Mouse (Mus musculus) adrenal gland, postnatal 25 days (tissue): ENCODE measurements around the gene Arhgap15. TPM values are rescaled to one million over a fixed set of nuclear protein-coding genes. Genes with fewer than 3 reads are reported as not detected.
"Not testable (repeated sequence)": the region's sequence is repeated elsewhere in the genome, so short reads cannot be mapped to it uniquely, and the experiment has no call there.

Experiments
- DNase-seq: peaks from one replicate; pipeline ENCODE4 v3.0.0; 2021; ENCODE audit warnings: mixed read lengths
- long read RNA-seq: library from polyadenylated mRNA; stranded (forward); transcript quantifications from one replicate; pipeline ENCODE4 v2.0.0, GENCODE M21; 2021
- total RNA-seq: library from RNA; stranded (reverse); gene quantifications from 2 replicates; pipeline ENCODE4 v1.2.3, GENCODE M21; 2021

The Arhgap15 gene
- 2.2 TPM in 2 replicates for total RNA-seq
- long read RNA-seq, partial matches to known transcripts, result 1 of 2 reads
- long read RNA-seq, other reads (novel, unspliced or antisense), result 0 of 2 reads

- DNase-seq, result no peak
Measured at GRCm38 (mm10) chr2:43748287-43748983, at the start of gene Arhgap15. TSS of gene Arhgap15 (plus strand) at chr2:43748824.

GRCm38 (mm10) chr2:43712611-43713138 is 35.9 kb upstream of the Arhgap15 start:
- no peak for DNase-seq

GRCm38 (mm10) chr2:43722446-43723103 is 26.0 kb upstream of the Arhgap15 start:
- peak; percentile 53 for DNase-seq

GRCm38 (mm10) chr2:43723104-43723541 is 25.5 kb upstream of the Arhgap15 start:
- no peak for DNase-seq

GRCm38 (mm10) chr2:43727181-43727580 is 21.4 kb upstream of the Arhgap15 start:
- DNase-seq, result no peak

DNA sequence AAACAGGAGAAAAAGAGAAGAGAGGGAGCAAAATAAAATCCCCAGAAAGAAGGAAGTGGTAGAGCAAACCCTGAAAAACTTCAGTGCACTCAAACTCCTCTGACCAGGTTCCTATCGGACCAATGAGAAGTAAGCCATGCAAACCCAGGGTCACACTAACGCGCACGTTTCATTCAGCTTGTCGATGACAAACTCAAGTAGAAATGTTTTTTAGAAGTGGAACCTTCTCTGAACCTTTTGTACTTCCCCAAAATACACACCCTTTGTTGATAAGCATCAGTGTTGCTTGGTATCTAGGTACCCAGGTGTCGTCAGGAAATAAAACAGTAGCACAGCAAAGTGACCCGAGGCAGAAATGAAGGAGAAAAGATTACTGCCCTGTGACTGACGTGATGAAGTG is 20.9 kb upstream of the Arhgap15 start:
- no peak for DNase-seq

DNA sequence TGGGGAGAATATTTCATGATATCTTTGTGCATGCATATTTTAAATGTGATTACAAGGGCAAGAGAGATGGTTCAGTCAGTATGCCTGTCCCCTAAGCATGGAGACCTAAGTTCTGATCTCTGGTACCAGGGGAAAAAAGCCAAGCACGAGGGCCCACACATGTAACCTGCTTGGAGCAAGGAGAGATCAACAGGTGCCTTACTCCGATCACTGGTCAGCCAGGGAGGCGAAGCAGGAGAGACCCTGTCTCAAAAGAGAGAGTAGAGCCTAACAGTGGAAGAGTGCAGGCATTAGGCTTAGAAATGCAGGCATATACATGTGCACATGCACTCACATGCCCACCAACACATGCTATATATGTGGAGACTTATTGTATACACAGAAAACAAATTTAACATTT is 19.8 kb upstream of the Arhgap15 start:
- DNase-seq, result no peak

DNA sequence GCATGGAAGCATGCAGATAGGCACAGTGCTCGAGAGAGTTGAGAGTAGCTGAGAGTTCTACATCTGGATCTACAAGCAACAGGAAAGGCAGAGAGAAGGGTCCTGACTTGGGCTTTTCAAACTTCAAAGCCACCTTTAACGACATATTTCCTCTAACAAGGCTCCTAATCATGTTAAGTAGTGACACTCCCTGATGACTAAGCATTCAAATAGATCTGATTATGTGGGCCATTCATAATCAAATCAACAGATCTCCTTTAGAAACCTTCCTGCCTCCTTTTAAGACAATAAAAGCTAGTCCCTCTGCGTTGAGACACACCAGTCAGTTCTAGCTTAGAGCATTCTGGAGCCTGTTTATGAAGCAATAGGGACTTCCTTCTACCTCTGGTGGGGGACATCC is 16.2 kb upstream of the Arhgap15 start:
- no peak for DNase-seq

- not testable (repeated sequence) for DNase-seq
Measured at GRCm38 (mm10) chr2:43735071-43735470, 13.6 kb upstream of the Arhgap15 start.

- no peak for DNase-seq
Measured at GRCm38 (mm10) chr2:43737546-43737945, 11.1 kb upstream of the Arhgap15 start.

DNA sequence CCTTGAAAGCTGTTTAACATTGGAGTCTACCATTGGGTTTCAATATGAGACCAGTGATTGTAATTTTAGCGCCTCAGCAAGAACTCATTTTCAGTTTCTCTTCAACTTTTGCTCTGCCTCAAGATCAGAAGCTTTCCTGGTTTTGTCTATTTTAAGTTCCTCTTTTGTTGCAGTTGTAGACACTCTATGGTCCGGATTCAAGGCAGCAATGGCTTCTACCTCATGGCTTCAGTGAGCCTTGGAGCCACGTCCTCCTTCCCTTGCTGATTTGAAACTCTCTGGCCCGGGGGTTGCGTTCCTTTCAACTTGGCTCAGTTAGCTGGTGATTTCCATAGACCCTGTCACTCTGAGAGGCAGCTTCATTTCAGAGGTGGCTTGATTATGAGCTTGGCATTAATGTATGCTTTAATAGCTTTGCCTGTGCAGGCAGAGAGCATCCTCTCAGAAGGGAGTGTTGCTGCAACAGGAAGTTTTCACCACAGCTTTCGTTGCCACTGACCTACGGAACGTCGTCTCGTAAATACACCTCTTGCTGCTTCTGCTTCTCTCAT is 10.0 kb upstream of the Arhgap15 start:
- no peak for DNase-seq

DNA sequence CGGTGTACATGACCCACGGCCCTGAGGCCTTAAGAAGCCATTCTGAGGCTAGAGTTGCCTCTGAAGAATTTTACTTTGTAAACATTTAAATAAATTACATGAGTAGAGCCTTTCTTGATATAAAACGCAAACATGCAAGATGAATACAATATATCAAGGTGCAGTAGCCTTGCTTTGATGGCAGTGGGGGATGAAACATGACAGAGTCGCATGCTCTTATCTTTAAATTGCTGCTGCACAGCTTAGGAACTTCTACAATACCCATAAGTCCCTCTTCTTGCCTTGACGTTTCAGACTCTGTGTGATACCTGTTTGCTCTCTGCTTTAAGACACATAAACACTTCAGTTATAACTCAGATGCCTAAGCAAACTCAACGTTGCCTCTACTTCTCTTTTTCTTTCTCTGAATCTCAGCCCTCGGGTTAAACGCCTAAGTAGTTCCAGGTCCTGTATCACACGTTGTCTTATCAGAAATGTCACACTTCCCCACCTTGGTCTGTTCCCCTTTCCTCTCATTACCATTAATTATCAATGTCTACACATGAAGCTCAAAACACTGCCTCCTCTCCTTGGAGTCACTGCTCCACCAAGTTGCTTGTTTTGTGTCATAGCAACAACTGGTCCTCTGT is 9.3 kb upstream of the Arhgap15 start:
- DNase-seq, result no peak

GRCm38 (mm10) chr2:43749321-43749720 is 697 bp downstream of the Arhgap15 start:
- DNase-seq, result no peak

- DNase-seq, result no peak
Measured at GRCm38 (mm10) chr2:43755899-43756298, 7.3 kb downstream of the Arhgap15 start.

DNA sequence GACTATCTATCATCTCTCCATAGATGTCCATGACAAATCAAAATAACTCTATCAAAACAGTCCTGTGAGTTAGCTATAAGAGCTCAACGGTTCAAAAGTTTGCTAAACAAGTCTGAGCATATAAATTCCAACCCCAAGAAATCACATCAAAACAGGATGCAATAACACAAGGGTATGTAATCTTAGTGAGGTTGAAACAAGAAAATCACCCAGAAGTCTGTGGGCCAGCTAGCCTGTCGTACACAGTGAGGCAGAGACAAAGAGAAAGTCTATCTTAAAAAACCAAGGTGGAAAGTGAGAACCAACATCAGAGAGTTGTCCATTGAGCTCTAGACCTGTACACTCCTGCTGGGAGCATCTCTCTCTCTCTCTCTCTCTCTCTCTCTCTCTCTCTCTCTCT is 8.0 kb downstream of the Arhgap15 start:
- DNase-seq, result no peak

DNA sequence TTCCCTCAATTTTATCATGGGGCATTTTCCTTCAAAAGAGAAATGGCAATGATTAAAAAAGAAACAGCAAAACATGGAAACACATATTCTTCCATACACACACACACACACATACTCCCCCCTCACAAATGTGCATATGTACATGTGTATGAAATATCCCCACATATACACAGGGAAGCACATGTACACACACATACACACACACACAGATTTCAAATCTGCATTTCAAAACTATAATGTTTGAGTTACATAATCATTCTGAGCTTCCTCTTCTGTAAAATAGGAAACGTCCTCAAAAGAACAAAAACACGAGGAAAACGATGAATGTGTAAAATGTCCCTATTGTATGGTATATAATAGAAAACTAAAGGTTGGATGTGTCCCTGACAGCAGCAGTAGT is 13.1 kb downstream of the Arhgap15 start:
- DNase-seq, result no peak

GRCm38 (mm10) chr2:43763279-43763678 is 14.7 kb downstream of the Arhgap15 start:
- DNase-seq, result no peak

DNA sequence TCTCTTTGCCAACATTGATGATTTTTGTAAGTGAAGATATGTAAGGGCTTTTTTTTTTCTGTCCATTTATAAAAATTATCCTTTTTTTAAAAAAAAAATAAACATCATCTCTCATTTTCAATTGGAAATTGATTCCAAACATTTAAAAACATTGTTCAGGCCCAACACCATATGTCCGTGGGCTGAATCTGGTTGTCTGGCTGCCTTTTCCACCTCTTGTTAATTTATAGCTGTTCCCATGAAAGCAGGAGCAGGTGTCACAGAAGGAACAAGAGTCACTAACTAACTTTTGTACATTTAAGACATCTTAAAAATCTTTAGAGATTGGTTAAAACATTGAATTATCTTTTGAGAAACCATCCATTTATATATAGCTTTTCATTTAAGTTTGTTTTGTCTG is 15.8 kb downstream of the Arhgap15 start:
- DNase-seq, result no peak

DNA sequence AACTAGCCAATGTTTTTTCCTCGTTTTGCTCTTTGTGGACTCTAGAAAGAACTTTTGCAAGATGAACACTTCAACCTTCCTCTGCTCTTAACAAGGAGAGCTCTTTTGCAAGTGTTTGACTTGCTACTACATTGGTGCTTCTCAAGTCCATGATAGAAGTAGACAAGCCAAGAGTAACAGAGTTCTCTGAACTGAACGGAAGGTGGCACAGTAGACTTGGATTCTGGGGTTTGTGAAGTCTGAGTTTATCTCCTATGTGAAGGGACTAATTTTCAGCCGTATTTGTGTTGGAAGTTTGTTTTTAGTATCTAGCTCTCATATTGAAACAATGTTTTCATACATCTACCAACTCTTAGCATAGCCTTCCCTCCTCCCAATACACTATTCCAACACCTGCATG is 17.6 kb downstream of the Arhgap15 start:
- DNase-seq, result no peak

- DNase-seq, result no peak
Measured at GRCm38 (mm10) chr2:43769850-43770570, 21.4 kb downstream of the Arhgap15 start.

DNA sequence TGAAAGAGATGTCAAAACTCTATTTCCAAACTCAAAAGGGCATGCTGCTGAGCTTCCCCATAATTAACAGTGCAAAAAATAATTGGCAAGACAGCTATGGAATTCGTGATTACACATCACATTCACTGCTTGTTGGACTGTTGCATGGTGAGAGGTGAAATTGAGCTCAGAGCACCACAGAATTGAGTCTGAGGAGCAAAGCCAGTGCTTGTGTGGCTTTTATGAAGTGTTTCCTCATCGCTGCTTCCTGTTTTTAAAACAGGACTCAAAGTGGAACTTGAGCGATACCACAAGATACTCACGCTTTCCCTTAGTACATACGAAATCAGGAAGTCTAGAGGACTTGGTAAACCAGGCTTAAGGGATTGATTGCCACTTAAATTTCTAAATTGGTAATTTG is 24.0 kb downstream of the Arhgap15 start:
- no peak for DNase-seq

- DNase-seq, result no peak
Measured at GRCm38 (mm10) chr2:43782157-43782556, 33.5 kb downstream of the Arhgap15 start.
